Mouse (Mus musculus) hindbrain, embryonic 11.5 days (tissue): ENCODE results near the gene Mettl6. TPM values are rescaled to one million over a fixed set of nuclear protein-coding genes. Genes with fewer than 3 reads are reported as not detected.

Experiments
- ATAC-seq: fragments of 200-750 bp; cut with Nextera tagmentation; 2 replicates; pipeline ENCODE4 v1.8.0; 2017; ENCODE audit warnings: mild to moderate bottlenecking, moderate TSS enrichment, moderate library complexity; ENCODE audit not compliant: low FRiP score
- DNase-seq: peaks from one replicate; pipeline ENCODE4 v3.0.0-alpha.2; 2015; ENCODE audit warnings: low spot score
- H3K27ac ChIP-seq: fragments of 300-500 bp; sonication (generic); 2 replicates; pipeline ENCODE4 v1.5.1; 2014; ENCODE audit warnings: mild to moderate bottlenecking, low read depth, low read length
- H3K27me3 ChIP-seq: fragments of 300-500 bp; sonication (generic); 2 replicates; pipeline ENCODE4 v1.6.1; 2014; ENCODE audit warnings: mild to moderate bottlenecking, low read length, moderate library complexity, mixed read lengths; ENCODE audit not compliant: control insufficient read depth, insufficient read depth
- H3K36me3 ChIP-seq: fragments of 300-500 bp; sonication (generic); 2 replicates; pipeline ENCODE4 v1.6.1; 2014; ENCODE audit warnings: mild to moderate bottlenecking, low read length, moderate library complexity, mixed read lengths; ENCODE audit not compliant: control insufficient read depth, insufficient read depth
- H3K4me1 ChIP-seq: fragments of 300-500 bp; sonication (generic); replicated peaks from 2 replicates; pipeline ENCODE4 v1.6.1; 2014; ENCODE audit warnings: low read length, mixed read lengths; ENCODE audit not compliant: control insufficient read depth, insufficient read depth
- H3K4me2 ChIP-seq: fragments of 300-500 bp; sonication (generic); replicated peaks from 2 replicates; pipeline ENCODE4 v1.6.1; 2014; ENCODE audit warnings: mild to moderate bottlenecking, low read depth, low read length
- H3K4me3 ChIP-seq: fragments of 300-500 bp; sonication (generic); 2 replicates; pipeline ENCODE4 v1.5.1; 2014; ENCODE audit warnings: low read depth, low read length
- H3K9ac ChIP-seq: fragments of 300-500 bp; sonication (generic); 2 replicates; pipeline ENCODE4 v1.6.1; 2014; ENCODE audit warnings: low read depth, low read length
- H3K9me3 ChIP-seq: fragments of 300-500 bp; sonication (generic); 2 replicates; pipeline ENCODE4 v1.6.1; 2016; ENCODE audit warnings: low read length; ENCODE audit not compliant: control insufficient read depth
- WGBS: fragments of 180-500 bp; shearing (Covaris S2); extraction: QIAGEN DNeasy Blood & Tissue Kit; methylation state at CpG from one replicate; pipeline ENCODE4 v1.1.7; 2014; 5-methylcytosine and 5-hydroxymethylcytosine counted together
- polyA plus RNA-seq: library from polyadenylated mRNA; unstranded; fragments of >200 nt; fragmentation: Nextera tagmentation; extraction: Ambion mirVana; gene quantifications from 2 replicates; pipeline ENCODE4 v1.2.1, GENCODE M21; 2014

Gene Mettl6
- polyA plus RNA-seq, 1 experiment from 2014 or later, result 86.9 TPM

GRCm38 (mm10) chr14:31494349-31494974 lies 378 bp downstream of the Mettl6 start, which contains the start of gene Eaf1:
Gene Eaf1, plus strand, starts transcription at chr14:31494399.
- H3K4me3 ChIP-seq, result peak within 1 kb of the TSS; percentile 90
- 1% methylated on average over 37 of the region's 37 CpGs for WGBS
- no peaks in the 10 kb centered on the region for H3K9me3 ChIP-seq
- H3K4me1 ChIP-seq, result peaks cover 9% of the 10 kb centered on the region; the same call in 1 of the 2 replicates
- H3K4me2 ChIP-seq, result peak within 1 kb of the TSS; percentile 54
- H3K36me3 ChIP-seq, result no peaks in the 10 kb centered on the region; the same call in 1 of the 2 replicates
- DNase-seq, result peak; percentile 4
- H3K27ac ChIP-seq, result peak within 1 kb of the TSS; percentile 71; the same call in 1 of the 2 replicates
- H3K9ac ChIP-seq, result peak within 1 kb of the TSS; percentile 85
- H3K27me3 ChIP-seq, result no peaks in the 10 kb centered on the region
- no peak; the same call in 1 of the 2 replicates for ATAC-seq

- Histone ChIP-seq H3K9me3 (no peaks in the 10 kb centered on the region), H3K27me3 (no peaks in the 10 kb centered on the region), H3K4me3 (peak overlapping the region; percentile 90), H3K36me3 (no peaks in the 10 kb centered on the region; the same call in 1 of the 2 replicates), H3K27ac (no peak overlapping the region), H3K9ac (peak overlapping the region; percentile 85), H3K4me1 (peaks cover 9% of the 10 kb centered on the region; the same call in 1 of the 2 replicates), H3K4me2 (peak overlapping the region; percentile 54)
- DNase-seq (no peak), ATAC-seq (no peak)
- 54% methylated on average over 9 of the region's 9 CpGs for WGBS
Measured at GRCm38 (mm10) chr14:31493901-31494300, 939 bp downstream of the Mettl6 start.

GRCm38 (mm10) chr14:31488055-31488454 lies 6.8 kb downstream of the Mettl6 start:
- Histone ChIP-seq H3K4me2 (no peak overlapping the region), H3K36me3 (peaks cover 6% of the 10 kb centered on the region; the same call in 1 of the 2 replicates), H3K27ac (no peak overlapping the region), H3K9me3 (no peaks in the 10 kb centered on the region), H3K4me3 (no peak overlapping the region), H3K9ac (no peak overlapping the region), H3K4me1 (no peaks in the 10 kb centered on the region), H3K27me3 (no peaks in the 10 kb centered on the region)
- DNase-seq, result no peak
- ATAC-seq, result no peak
- WGBS, result 95% methylated on average over 6 of the region's 6 CpGs

- Histone ChIP-seq H3K4me3 (no peak overlapping the region), H3K27me3 (no peaks in the 10 kb centered on the region), H3K9me3 (no peaks in the 10 kb centered on the region), H3K9ac (no peak overlapping the region), H3K27ac (no peak overlapping the region), H3K36me3 (0 out of 2 replicates have a peak, but pooled peaks cover 6% of the 10 kb centered on the region), H3K4me1 (no peaks in the 10 kb centered on the region), H3K4me2 (no peak overlapping the region)
- WGBS, result 83% methylated on average over 4 of the region's 4 CpGs
- ATAC-seq (no peak), DNase-seq (no peak)
Measured at GRCm38 (mm10) chr14:31486465-31486864, 8.4 kb downstream of the Mettl6 start.

- H3K4me2 ChIP-seq, result no peak overlapping the region
- no peak for ATAC-seq
Measured at GRCm38 (mm10) chr14:31482417-31482816, 12.4 kb downstream of the Mettl6 start.

GRCm38 (mm10) chr14:31473297-31473696 lies 21.5 kb downstream of the Mettl6 start:
- H3K27ac ChIP-seq, result no peak overlapping the region
- ATAC-seq, result no peak
- WGBS, result 77% methylated on average over 2 of the region's 2 CpGs

More at GRCm38 (mm10) chr14:31482417-31482816, 12.4 kb downstream of the Mettl6 start:
- no peak overlapping the region for H3K27ac ChIP-seq
- no peaks in the 10 kb centered on the region for H3K9me3 ChIP-seq
- no peaks in the 10 kb centered on the region for H3K27me3 ChIP-seq
- no peak for DNase-seq
- H3K9ac ChIP-seq, result no peak overlapping the region
- H3K36me3 ChIP-seq, result 0 out of 2 replicates have a peak, but pooled peaks cover 3% of the 10 kb centered on the region
- 93% methylated on average over 5 of the region's 5 CpGs for WGBS
- no peaks in the 10 kb centered on the region for H3K4me1 ChIP-seq
- H3K4me3 ChIP-seq, result no peak overlapping the region

GRCm38 (mm10) chr14:31472451-31473061 lies 22.3 kb downstream of the Mettl6 start:
- WGBS, result 15% methylated on average over 5 of the region's 5 CpGs
- Histone ChIP-seq H3K27me3 (no peaks in the 10 kb centered on the region), H3K36me3 (no peaks in the 10 kb centered on the region)

More at GRCm38 (mm10) chr14:31473297-31473696, 21.5 kb downstream of the Mettl6 start:
- Histone ChIP-seq H3K9ac (no peak overlapping the region), H3K4me3 (no peak overlapping the region), H3K36me3 (no peaks in the 10 kb centered on the region), H3K27me3 (no peaks in the 10 kb centered on the region), H3K4me2 (no peak overlapping the region), H3K4me1 (no peaks in the 10 kb centered on the region), H3K9me3 (no peaks in the 10 kb centered on the region)
- DNase-seq, result no peak

GRCm38 (mm10) chr14:31469711-31470110 lies 25.1 kb downstream of the Mettl6 start:
- WGBS, result 57% methylated on average over 4 of the region's 4 CpGs
- H3K4me3 ChIP-seq, result no peak overlapping the region
- H3K4me2 ChIP-seq, result no peak overlapping the region
- DNase-seq (no peak), ATAC-seq (no peak)
- no peaks in the 10 kb centered on the region for H3K36me3 ChIP-seq
- H3K9me3 ChIP-seq, result no peaks in the 10 kb centered on the region
- no peaks in the 10 kb centered on the region for H3K4me1 ChIP-seq
- H3K9ac ChIP-seq, result no peak overlapping the region
- no peak overlapping the region for H3K27ac ChIP-seq
- H3K27me3 ChIP-seq, result no peaks in the 10 kb centered on the region

More at GRCm38 (mm10) chr14:31472451-31473061, 22.3 kb downstream of the Mettl6 start:
- no peak overlapping the region for H3K27ac ChIP-seq
- H3K4me3 ChIP-seq, result no peak overlapping the region
- ATAC-seq (no peak), DNase-seq (peak; percentile 77)
- no peak overlapping the region for H3K9ac ChIP-seq
- no peak overlapping the region for H3K4me2 ChIP-seq
- H3K9me3 ChIP-seq, result no peaks in the 10 kb centered on the region
- no peaks in the 10 kb centered on the region for H3K4me1 ChIP-seq
